Mouse (Mus musculus): Measurements from ENCODE around the gene Cbx4. TPM values are rescaled to one million over a fixed set of nuclear protein-coding genes. Genes with fewer than 3 reads are reported as not detected.

Gene Cbx4
- total RNA-seq, 2 experiments from 2014 or later = 44.7 to 49.1 TPM

GRCm38 (mm10) chr11:119043273-119043540, 42.8 kb downstream of the Cbx4 start:
- DNase-seq (ENCODE audit: low spot score in 2 of 2) = no peak

GRCm38 (mm10) chr11:119042466-119043272, 43.4 kb downstream of the Cbx4 start:
- DNase-seq (ENCODE audit: low spot score in 2 of 2) = no peak

- DNase-seq (ENCODE audit: low spot score in 2 of 2) = no peak
Observed at GRCm38 (mm10) chr11:119041750-119042465, 44.1 kb downstream of the Cbx4 start.

GRCm38 (mm10) chr11:119041325-119041716, 44.7 kb downstream of the Cbx4 start:
- no peak for DNase-seq (ENCODE audit: low spot score in 2 of 2)

- DNase-seq (ENCODE audit: low spot score in 2 of 2) = peak; percentile 99
Observed at GRCm38 (mm10) chr11:119040600-119041324, 45.3 kb downstream of the Cbx4 start, which contains the start of gene Cbx8. Gene Cbx8, minus strand, starts transcription at chr11:119040969.

GRCm38 (mm10) chr11:119039732-119040512, 46.1 kb downstream of the Cbx4 start:
- DNase-seq (ENCODE audit: low spot score in 2 of 2) = no peak

GRCm38 (mm10) chr11:119038744-119039484, 47.1 kb downstream of the Cbx4 start:
- no peak for DNase-seq (ENCODE audit: low spot score in 2 of 2)

GRCm38 (mm10) chr11:119037780-119038401, 48.1 kb downstream of the Cbx4 start:
- DNase-seq (ENCODE audit: low spot score in 2 of 2) = no peak

GRCm38 (mm10) chr11:119036934-119037779, 48.9 kb downstream of the Cbx4 start:
- no peak for DNase-seq (ENCODE audit: low spot score in 2 of 2)

- no peak for DNase-seq (ENCODE audit: low spot score in 2 of 2)
Observed at GRCm38 (mm10) chr11:119036447-119036846, 49.6 kb downstream of the Cbx4 start.

GRCm38 (mm10) chr11:119035686-119036165, 50.3 kb downstream of the Cbx4 start:
- DNase-seq (ENCODE audit: low spot score in 2 of 2) = no peak

- DNase-seq (ENCODE audit: low spot score in 2 of 2) = no peak
Observed at GRCm38 (mm10) chr11:119035094-119035685, 50.8 kb downstream of the Cbx4 start.

GRCm38 (mm10) chr11:119034635-119035034, 51.4 kb downstream of the Cbx4 start:
- no peak for DNase-seq (ENCODE audit: low spot score in 2 of 2)

GRCm38 (mm10) chr11:119033874-119034558, 52.0 kb downstream of the Cbx4 start:
- DNase-seq (ENCODE audit: low spot score in 2 of 2) = peak in 1 of 2 experiments; percentile 82
